Mouse (Mus musculus) brain, embryonic 14.5 days (tissue): ENCODE measurements around the gene Wrap73. TPM values are rescaled to one million over a fixed set of nuclear protein-coding genes. Genes with fewer than 3 reads are reported as not detected.
A peak's percentile ranks its signal among the peaks of the same experiment; 100 is the strongest.

Experiments
- DNase-seq: peaks from one replicate; pipeline ENCODE4 v3.0.0-alpha.2; 2011; ENCODE audit warnings: low read depth
- CTCF ChIP-seq: fragments of 200-500 bp; IDR thresholded peaks from 2 replicates; pipeline ENCODE4 v1.5.1; 2012; ENCODE audit warnings: inconsistent platforms, mild to moderate bottlenecking, moderate library complexity, borderline replicate concordance; ENCODE audit not compliant: insufficient read depth, insufficient read length; ENCODE audit errors: extremely low read depth
- POLR2A ChIP-seq: fragments of 200-500 bp; IDR thresholded peaks from 2 replicates; pipeline ENCODE4 v1.6.1; 2012; ENCODE audit warnings: mild to moderate bottlenecking, inconsistent platforms, borderline replicate concordance; ENCODE audit not compliant: poor library complexity, insufficient read depth, insufficient read length, severe bottlenecking; ENCODE audit errors: extremely low read depth
- polyA plus RNA-seq: library from polyadenylated mRNA; depleted of rRNA; stranded (reverse); fragments of >200 nt; gene quantifications from 2 replicates; pipeline ENCODE4 v1.2.3, GENCODE M21; 2012; rRNA removed

Wrap73 gene
- polyA plus RNA-seq, 1 experiment = 42.5 TPM

DNA sequence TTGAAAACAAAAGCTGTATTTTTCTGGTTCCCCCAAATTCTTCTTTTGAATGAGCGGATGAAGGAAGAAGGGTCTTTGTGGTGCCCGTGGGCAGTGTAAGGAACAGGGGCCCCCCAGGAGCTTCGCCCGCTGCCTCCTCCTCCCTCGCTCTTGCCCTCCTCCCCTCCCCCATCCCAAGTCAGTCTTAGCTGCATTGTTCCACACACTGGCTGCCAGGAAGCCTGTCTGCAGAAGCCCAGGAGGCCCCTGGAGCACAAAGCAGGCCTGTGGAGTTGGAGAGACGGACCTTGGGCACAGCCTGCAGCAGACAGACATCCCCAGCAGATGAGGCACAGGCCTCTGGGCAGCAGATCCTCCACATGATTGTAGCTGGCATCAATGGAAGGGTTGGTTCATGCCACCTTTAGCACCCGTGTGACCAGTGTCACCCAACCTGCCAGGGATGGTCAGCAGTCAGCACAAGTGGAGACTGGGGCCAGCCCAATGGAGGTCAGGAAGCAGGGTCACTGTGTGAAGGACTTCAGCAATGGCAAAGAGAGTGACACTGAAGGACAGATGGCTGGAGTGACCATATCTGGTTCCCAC lies 56.3 kb downstream of the Wrap73 start:
- TF ChIP-seq POLR2A (no peak), CTCF (no peak)
- DNase-seq = peak; percentile 58

DNA sequence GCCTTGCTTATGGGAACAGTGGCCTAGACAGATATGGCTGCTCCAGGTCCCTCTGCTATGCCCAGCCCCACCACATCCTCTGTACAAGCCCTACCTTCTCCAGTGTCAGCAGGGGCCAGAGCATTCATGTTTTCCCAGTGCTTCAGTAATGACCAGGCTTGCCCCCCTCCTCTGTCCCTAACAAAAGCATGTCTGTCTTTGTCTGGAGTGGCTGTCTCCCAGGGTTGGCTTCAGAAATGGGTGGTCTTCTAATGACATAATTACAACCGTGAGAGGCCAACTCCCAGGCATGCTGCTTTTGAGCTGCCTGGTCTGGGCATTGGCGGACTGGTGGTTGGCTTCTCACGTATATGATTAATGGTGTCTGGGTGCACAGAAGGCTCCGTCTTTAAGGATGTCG lies 59.3 kb downstream of the Wrap73 start:
- DNase-seq = no peak
- TF ChIP-seq CTCF = no peak
- no peak for TF ChIP-seq POLR2A

DNA sequence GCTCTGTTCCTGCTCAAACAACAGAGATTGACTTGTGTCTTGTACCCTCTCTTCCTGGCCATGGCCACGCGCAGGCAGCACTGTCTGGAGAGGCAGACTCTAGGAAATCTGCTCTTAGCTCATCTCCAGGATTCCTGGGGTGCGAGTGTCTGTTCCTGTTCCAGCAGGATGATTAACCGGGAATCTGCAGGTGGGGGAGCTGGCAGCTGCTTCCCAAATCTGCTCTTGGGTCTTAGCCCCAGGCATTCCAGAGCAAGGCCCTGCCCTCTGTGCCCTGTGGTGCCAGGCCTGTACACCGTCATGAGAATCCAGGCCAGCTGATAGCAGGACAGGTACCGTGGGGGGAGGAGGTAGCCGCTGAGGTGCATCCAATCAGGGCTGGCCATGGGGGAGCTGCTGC lies 62.4 kb downstream of the Wrap73 start:
- DNase-seq = no peak
- TF ChIP-seq POLR2A (no peak), CTCF (no peak)

DNA sequence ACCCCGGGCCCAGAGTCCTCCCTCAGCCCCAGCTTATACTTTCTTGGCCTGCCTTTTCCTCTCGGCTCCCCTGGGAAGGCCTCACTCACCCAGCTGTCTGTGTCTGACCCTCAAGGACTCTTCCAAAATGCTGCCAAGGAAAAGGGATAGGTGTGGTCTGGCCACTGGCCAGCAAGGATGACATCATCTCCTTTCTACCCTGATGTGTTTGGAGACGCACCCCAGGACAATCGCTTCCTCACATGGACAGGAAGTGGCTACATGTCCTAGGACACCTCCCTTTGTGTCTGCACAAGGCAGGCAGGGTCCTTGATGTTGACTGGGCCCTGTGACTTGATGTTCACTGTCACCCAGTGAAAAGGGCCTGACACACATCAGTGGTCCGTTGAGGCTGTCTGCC lies 63.2 kb downstream of the Wrap73 start:
- DNase-seq = no peak
- TF ChIP-seq CTCF (no peak), POLR2A (no peak)

GRCm38 (mm10) chr4:154207261-154207660 lies 65.1 kb downstream of the Wrap73 start:
- TF ChIP-seq POLR2A = no peak
- peak; percentile 93 for TF ChIP-seq CTCF
- DNase-seq = peak; percentile 86

GRCm38 (mm10) chr4:154209054-154209453 lies 66.9 kb downstream of the Wrap73 start:
- no peak for TF ChIP-seq POLR2A
- TF ChIP-seq CTCF = no peak

DNA sequence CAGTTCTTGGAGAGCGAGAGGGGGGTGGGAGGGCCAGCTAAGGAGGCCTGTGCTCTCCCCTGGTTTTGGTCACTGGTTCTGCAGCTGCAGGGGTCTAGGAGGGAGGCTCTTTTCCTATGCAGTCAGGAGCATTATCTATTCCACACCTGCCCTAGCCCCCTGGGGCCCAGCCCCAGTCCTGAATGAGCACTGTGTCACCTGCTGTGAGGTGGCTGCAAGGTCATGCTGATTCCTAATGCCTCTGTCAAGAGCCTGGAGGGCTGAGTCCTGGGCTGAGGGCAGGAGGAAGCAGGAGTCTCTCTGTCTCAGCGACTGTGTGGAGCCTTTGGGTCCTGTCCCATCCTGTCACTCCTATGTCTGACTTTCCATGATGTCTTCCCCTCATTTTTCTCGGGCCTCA lies 67.7 kb downstream of the Wrap73 start:
- no peak for DNase-seq
- TF ChIP-seq POLR2A (no peak), CTCF (no peak)

More at GRCm38 (mm10) chr4:154209054-154209453, 66.9 kb downstream of the Wrap73 start:
- DNase-seq = no peak

DNA sequence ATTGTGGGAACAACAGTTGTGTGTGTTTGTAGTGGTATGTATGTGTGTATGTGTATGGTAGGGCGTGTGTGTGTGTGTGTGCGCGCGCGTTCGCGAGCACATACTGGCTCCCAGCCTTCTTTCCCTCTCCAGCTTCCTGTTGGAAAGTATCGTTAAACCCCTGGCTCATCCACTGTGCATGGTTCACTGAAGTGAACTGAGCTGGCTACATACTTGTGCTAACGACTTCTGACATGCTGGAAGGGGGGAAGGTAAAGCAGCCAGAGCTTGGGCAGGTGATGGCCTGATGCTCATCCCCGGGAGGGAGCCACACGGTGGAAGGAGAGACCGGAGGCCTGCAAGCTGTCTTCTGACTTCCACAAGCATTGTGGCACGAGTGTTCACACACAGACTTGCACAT lies 69.3 kb downstream of the Wrap73 start:
- TF ChIP-seq CTCF = no peak
- TF ChIP-seq POLR2A = no peak
- no peak for DNase-seq

DNA sequence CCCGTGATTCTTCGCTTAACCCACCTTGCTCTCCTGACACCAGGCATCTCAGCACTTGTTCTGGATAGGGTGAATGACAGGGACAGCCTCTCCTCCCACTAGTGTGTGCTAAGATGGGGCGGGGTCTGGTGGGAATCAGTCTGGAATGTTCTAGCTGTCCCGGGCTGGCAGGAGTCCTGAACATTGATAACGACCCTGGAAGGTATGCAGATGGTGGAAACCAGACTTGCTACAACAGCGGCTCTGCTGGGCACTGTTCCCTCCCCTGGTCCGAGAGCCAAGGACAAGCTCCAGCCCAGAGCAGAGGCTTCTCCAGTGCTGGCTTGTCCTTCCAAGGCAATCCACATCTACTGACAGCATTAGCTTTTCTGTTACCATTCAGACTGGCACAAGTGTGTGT lies 71.4 kb downstream of the Wrap73 start:
- no peak for DNase-seq
- no peak for TF ChIP-seq POLR2A
- no peak for TF ChIP-seq CTCF

- DNase-seq = no peak
- no peak for TF ChIP-seq CTCF
- TF ChIP-seq POLR2A = no peak
Measured at GRCm38 (mm10) chr4:154214075-154214474, 71.9 kb downstream of the Wrap73 start.

Other genes with a start within 250 kb of the Wrap73 start
- 40.0 and 49.1 TPM in 2 replicates for gene A430005L14Rik, start 185.1 kb upstream of the Wrap73 start, polyA plus RNA-seq
- gene Dffb, start 167.2 kb upstream of the Wrap73 start, polyA plus RNA-seq = 18.6 and 23.1 TPM in 2 replicates
- 14.3 and 19.1 TPM in 2 replicates for gene Cep104, start 167.2 kb upstream of the Wrap73 start, polyA plus RNA-seq
- gene Lrrc47, start 130.6 kb upstream of the Wrap73 start, polyA plus RNA-seq = 69.7 and 72.3 TPM in 2 replicates
- 7.0 and 8.4 TPM in 2 replicates for gene Smim1, start 116.1 kb upstream of the Wrap73 start, polyA plus RNA-seq
- gene Ccdc27, start 99.7 kb upstream of the Wrap73 start, polyA plus RNA-seq = not detected in 2 replicates
- gene Trp73, start 2.2 kb upstream of the Wrap73 start, polyA plus RNA-seq = 3.0 and 3.6 TPM in 2 replicates
- 139 and 147 TPM in 2 replicates for gene Tprgl, start 18.3 kb downstream of the Wrap73 start, polyA plus RNA-seq
- gene Megf6, start 28.4 kb downstream of the Wrap73 start, polyA plus RNA-seq = 12.4 and 21.0 TPM in 2 replicates
- 0.67 and 1.2 TPM in 2 replicates for gene Arhgef16, start 159.3 kb downstream of the Wrap73 start, polyA plus RNA-seq
- not detected in 2 replicates for gene B230104I21Rik, start 193.8 kb downstream of the Wrap73 start, polyA plus RNA-seq